Mouse (Mus musculus) CH12.LX (cell line): ENCODE data around the gene Gm27027. TPM values are rescaled to one million over a fixed set of nuclear protein-coding genes. Genes with fewer than 3 reads are reported as not detected.

ENCODE experiments used
- DNase-seq: peaks from one replicate; pipeline ENCODE4 v3.0.0-alpha.2; 2013; ENCODE audit errors: extremely low read depth
- H3K27ac ChIP-seq: 2 replicates; pipeline ENCODE4 v1.5.1; 2012; ENCODE audit warnings: low read depth, mild to moderate bottlenecking, control low read depth, moderate library complexity; ENCODE audit not compliant: insufficient read depth
- H3K27me3 ChIP-seq: replicated peaks from 2 replicates; pipeline ENCODE3; 2012; ENCODE audit warnings: inconsistent platforms
- H3K36me3 ChIP-seq, 2 experiments: replicated peaks in 1 of 2; 2 replicates each; pipeline versions ENCODE3 to v1.6.1; 2012; ENCODE audit warnings: inconsistent platforms in 1 of 2, low read length in 1 of 2, mild to moderate bottlenecking in 1 of 2, mixed read lengths in 1 of 2, moderate library complexity in 1 of 2; ENCODE audit not compliant: control insufficient read depth in 1 of 2, insufficient read depth in 1 of 2
- H3K4me1 ChIP-seq, 2 experiments: 2 replicates each; pipeline ENCODE4 v1.6.1; 2012; ENCODE audit warnings: inconsistent platforms in 1 of 2, moderate library complexity in 1 of 2; ENCODE audit not compliant: insufficient read depth in 2 of 2, control insufficient read depth in 1 of 2
- H3K4me2 ChIP-seq: 2 replicates; pipeline ENCODE4 v1.6.1; 2012; ENCODE audit warnings: low read depth, mild to moderate bottlenecking, control low read depth; ENCODE audit not compliant: poor library complexity, insufficient read depth, severe bottlenecking
- H3K4me3 ChIP-seq, 3 experiments: fragments of 150-350 bp in 1 of 3; sonication (generic) in 1 of 3; replicated peaks in 1 of 3; 2 replicates each; pipeline versions ENCODE3 to v1.5.1; 2011 to 2012; ENCODE audit warnings: low read depth in 2 of 3, low read length in 2 of 3, mild to moderate bottlenecking in 2 of 3, moderate library complexity in 2 of 3, control low read depth in 1 of 3, improper control_type of control experiment in 1 of 3, inconsistent platforms in 1 of 3, mixed read lengths in 1 of 3; ENCODE audit not compliant: poor library complexity in 1 of 3
- H3K79me2 ChIP-seq: replicated peaks from 2 replicates; pipeline ENCODE4 v1.6.1; 2012; ENCODE audit warnings: mild to moderate bottlenecking, moderate library complexity; ENCODE audit not compliant: control insufficient read depth, poor library complexity, insufficient read depth, severe bottlenecking; ENCODE audit errors: extremely low read depth
- H3K9ac ChIP-seq: 2 replicates; pipeline ENCODE4 v1.6.1; 2012; ENCODE audit warnings: low read depth, mild to moderate bottlenecking, control low read depth, moderate library complexity; ENCODE audit not compliant: insufficient read depth
- H3K9me3 ChIP-seq: replicated peaks from 2 replicates; pipeline ENCODE3; 2012; ENCODE audit warnings: low read length, inconsistent platforms, mixed read lengths
- CHD2 ChIP-seq: IDR thresholded peaks from 2 replicates; pipeline ENCODE4 v1.6.1; 2011; ENCODE audit warnings: low read length, improper control_type of control experiment
- CTCF ChIP-seq, 2 experiments: IDR thresholded peaks in 1 of 2; conservative IDR thresholded peaks in 1 of 2; 2 replicates each; pipeline ENCODE4 v1.5.1; 2011 to 2012; ENCODE audit warnings: low read depth in 2 of 2, low read length in 2 of 2, improper control_type of control experiment in 1 of 2, inconsistent platforms in 1 of 2, mild to moderate bottlenecking in 1 of 2, moderate library complexity in 1 of 2
- E2F4 ChIP-seq: IDR thresholded peaks from 2 replicates; pipeline ENCODE4 v1.6.1; 2011; ENCODE audit warnings: low read depth, low read length, improper control_type of control experiment; ENCODE audit not compliant: insufficient replicate concordance
- ELF1 ChIP-seq: IDR thresholded peaks from 2 replicates; pipeline ENCODE4 v1.6.1; 2014; ENCODE audit warnings: low read depth, mild to moderate bottlenecking, inconsistent platforms, low read length, improper control_type of control experiment
- EP300 ChIP-seq: IDR thresholded peaks from 2 replicates; pipeline ENCODE4 v1.6.1; 2011; ENCODE audit warnings: low read length, improper control_type of control experiment
- GABPA ChIP-seq: IDR thresholded peaks from 2 replicates; pipeline ENCODE4 v1.6.1; 2012; ENCODE audit warnings: low read depth, low read length, improper control_type of control experiment, inconsistent platforms; ENCODE audit not compliant: insufficient replicate concordance
- HCFC1 ChIP-seq: IDR thresholded peaks from 2 replicates; pipeline ENCODE4 v1.6.1; 2012; ENCODE audit warnings: low read depth, mild to moderate bottlenecking, inconsistent platforms, low read length, improper control_type of control experiment
- IRF4 ChIP-seq: IDR thresholded peaks from 2 replicates; pipeline ENCODE4 v1.6.1; 2014; ENCODE audit warnings: low read depth, mild to moderate bottlenecking, inconsistent platforms, low read length, improper control_type of control experiment
- JUN ChIP-seq: IDR thresholded peaks from 2 replicates; pipeline ENCODE4 v1.6.1; 2011; ENCODE audit warnings: low read depth, mild to moderate bottlenecking, low read length, improper control_type of control experiment, moderate library complexity; ENCODE audit not compliant: insufficient read depth
- JUND ChIP-seq: conservative IDR thresholded peaks from 2 replicates; pipeline ENCODE4 v1.6.1; 2011; ENCODE audit warnings: low read depth, low read length, improper control_type of control experiment
- KAT2A ChIP-seq: IDR thresholded peaks from 2 replicates; pipeline ENCODE4 v1.6.1; 2012; ENCODE audit warnings: low read length, improper control_type of control experiment, inconsistent platforms; ENCODE audit not compliant: insufficient replicate concordance
- MAX ChIP-seq: IDR thresholded peaks from 2 replicates; pipeline ENCODE4 v1.6.1; 2011; ENCODE audit warnings: low read length, improper control_type of control experiment
- POLR2A ChIP-seq: IDR thresholded peaks from 2 replicates; pipeline ENCODE4 v1.6.1; 2011; ENCODE audit warnings: low read depth, mild to moderate bottlenecking, improper control_type of control experiment, low read length
- RCOR1 ChIP-seq: conservative IDR thresholded peaks from 2 replicates; pipeline ENCODE4 v1.6.1; 2012; ENCODE audit warnings: low read depth, mild to moderate bottlenecking, inconsistent platforms, low read length, improper control_type of control experiment
- TCF12 ChIP-seq: IDR thresholded peaks from 2 replicates; pipeline ENCODE4 v1.6.1; 2014; ENCODE audit warnings: low read depth, mild to moderate bottlenecking, inconsistent platforms, low read length, improper control_type of control experiment
- ZNF384 ChIP-seq: IDR thresholded peaks from 2 replicates; pipeline ENCODE4 v1.6.1; 2012; ENCODE audit warnings: low read depth, low read length, improper control_type of control experiment, inconsistent platforms
- dilution Hi-C: fragments of 300-500 bp; cut with MboI; formaldehyde crosslinking; loops from 2 replicates; pipeline ENCODE4 v1.14.3; 2020; ENCODE audit warnings: low sequenced_read_pairs; ENCODE audit not compliant: extremely low pct_unique_long_range_greater_than_20kb, extremely low pct_ligation_motif_present
- in situ Hi-C: fragments of 300-500 bp; cut with MboI; formaldehyde crosslinking; loops from 3 replicates; pipeline ENCODE4 v1.14.3; 2019; ENCODE audit warnings: low sequenced_read_pairs, low pct_ligation_motif_present, low pct_unique_long_range_greater_than_20kb, mixed read lengths
- polyA plus RNA-seq: library from polyadenylated mRNA; unstranded; fragments of >175 nt; gene quantifications from 2 replicates; pipeline ENCODE4 v1.2.1, GENCODE M21; 2012; ENCODE audit warnings: low read depth; ENCODE audit not compliant: insufficient read length
- total RNA-seq, 2 experiments: library from RNA; depleted of rRNA; stranded (reverse); fragments of 300-350 nt in 1 of 2; fragments of >200 nt in 1 of 2; gene quantifications; 2 replicates each; pipeline ENCODE4 v1.2.3; 2012 to 2014

Gm27027 gene
- total and polyA plus RNA-seq, 3 experiments = not detected

DNA sequence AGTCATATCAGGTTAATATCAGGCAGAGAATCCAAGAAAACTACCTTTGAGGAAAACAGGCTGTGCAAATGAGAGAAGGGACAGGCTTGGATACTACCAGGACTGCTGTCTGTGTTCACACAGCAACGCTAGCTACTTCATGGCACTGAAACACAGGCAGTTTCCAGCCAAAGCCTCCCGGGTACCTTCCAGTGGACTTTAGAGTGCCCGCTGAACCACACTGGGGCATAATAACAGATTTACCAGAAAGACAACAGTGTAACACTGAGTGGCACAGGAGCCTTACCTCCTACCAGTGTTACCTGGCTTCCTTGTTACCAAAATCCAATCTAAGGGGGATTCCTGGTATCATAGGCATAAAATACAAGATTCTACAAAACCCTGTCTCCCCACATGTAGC lies 46.3 kb upstream of the Gm27027 start:
- TF ChIP-seq KAT2A (no peak), GABPA (no peak), CTCF (conservative IDR thresholded peaks at IDR 0.05 in 1 of 2, IDR thresholded peaks at IDR 0.05 in 1 of 2; ENCODE audit: low read depth in 2 of 2, low read length in 2 of 2) (no peak), EP300 (no peak), JUND (no peak), ZNF384 (no peak), HCFC1 (no peak), JUN (no peak), RCOR1 (no peak), TCF12 (no peak)
- TF ChIP-seq, all 38 proteins: peak for 0

DNA sequence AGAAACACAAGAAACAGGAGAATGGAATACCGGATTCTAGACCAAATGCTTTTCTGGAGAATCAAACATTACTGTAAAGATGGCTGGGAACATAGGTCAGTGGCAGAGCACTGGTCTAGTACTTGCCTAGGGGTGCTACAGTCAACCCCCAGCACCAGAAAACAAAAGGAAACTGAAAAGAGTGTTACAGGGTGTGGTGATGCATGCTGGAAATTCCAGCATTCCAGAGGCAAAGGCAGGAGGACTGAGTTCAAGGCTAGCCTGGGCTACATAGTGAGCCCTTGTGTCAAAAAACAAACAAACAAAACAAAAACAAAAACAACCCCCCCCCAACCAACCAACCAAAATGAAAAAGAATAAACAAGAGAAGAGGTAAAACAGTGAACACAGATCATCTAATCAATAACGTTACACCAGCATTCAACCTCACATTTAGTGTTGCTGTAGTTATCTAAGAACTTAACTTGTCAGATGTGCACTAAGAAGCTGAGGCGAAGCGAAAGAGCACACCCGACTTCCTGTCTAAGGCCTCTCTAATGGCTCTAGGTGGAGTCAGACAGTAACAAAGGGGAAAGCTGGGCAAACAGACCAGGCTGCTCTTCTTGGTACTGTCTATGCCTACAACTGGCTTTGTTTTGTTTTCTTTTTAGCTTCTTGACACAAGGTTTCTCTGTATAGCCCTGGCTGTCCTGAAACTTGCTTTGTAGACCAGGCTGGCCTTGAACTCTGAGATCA lies 44.4 kb upstream of the Gm27027 start:
- Histone ChIP-seq H3K4me1 (peaks cover 5 to 10% of the 10 kb centered on the region in 2 experiments; a peak in 3 of 4 replicates), H3K4me2 (no peak overlapping the region), H3K4me3 (no peak overlapping the region), H3K9ac (no peak overlapping the region), H3K79me2 (no peaks in the 10 kb centered on the region), H3K36me3 (peaks cover 16 to 83% of the 10 kb centered on the region in 2 experiments), H3K27ac (no peak overlapping the region), H3K27me3 (no peaks in the 10 kb centered on the region), H3K9me3 (no peaks in the 10 kb centered on the region)
- dilution Hi-C loops (no loop called here), in situ Hi-C loops (loop anchor here (25.0 kb wide), 1 partner anchor 247 kb away; no protein-coding TSS in a partner anchor)
- no peak for DNase-seq
- TF ChIP-seq IRF4 (no peak), JUND (no peak), KAT2A (no peak), E2F4 (no peak), POLR2A (no peak), JUN (no peak), MAX (no peak), ELF1 (no peak), CHD2 (no peak), HCFC1 (no peak)

More for the DNA sequence above, 46.3 kb upstream of the Gm27027 start:
- in situ Hi-C loops = loop anchor here (25.0 kb wide), 1 partner anchor 245 kb away; no protein-coding TSS in a partner anchor
- H3K9ac ChIP-seq = no peak overlapping the region
- H3K9me3 ChIP-seq = no peaks in the 10 kb centered on the region
- H3K27me3 ChIP-seq = no peaks in the 10 kb centered on the region
- no peak overlapping the region for H3K4me3 ChIP-seq
- no peak overlapping the region for H3K4me2 ChIP-seq
- no peaks in the 10 kb centered on the region; the same call in 1 of the 2 replicates for H3K79me2 ChIP-seq
- peaks cover 11 to 75% of the 10 kb centered on the region in 2 experiments for H3K36me3 ChIP-seq
- H3K27ac ChIP-seq = no peak overlapping the region
- H3K4me1 ChIP-seq = peaks cover 5 to 20% of the 10 kb centered on the region in 2 experiments; a peak in 3 of 4 replicates
- dilution Hi-C loops = no loop called here
- no peak for DNase-seq
